Mouse (Mus musculus): ENCODE data around the gene BC029722.

DNA sequence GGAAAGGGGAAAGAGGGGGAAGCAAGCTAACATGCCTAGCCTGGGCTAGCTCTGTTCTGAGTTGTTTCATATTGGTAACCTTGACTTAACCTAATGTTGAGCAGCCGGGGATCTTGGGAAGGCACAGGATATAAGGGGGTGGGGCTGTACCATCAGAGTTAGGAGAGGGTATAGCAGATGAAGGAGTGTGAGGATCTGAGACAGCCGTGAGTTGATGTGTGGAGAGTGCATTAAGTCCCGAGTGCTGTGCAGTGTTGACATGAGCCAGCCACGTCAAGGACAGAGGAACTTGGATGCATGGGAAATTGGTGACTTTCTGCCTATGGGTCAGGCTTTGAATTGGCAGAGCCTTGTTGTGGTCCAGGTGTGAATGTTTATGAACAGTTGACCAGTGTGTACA lies 6.6 kb downstream of the BC029722 start:
- TF ChIP-seq CTCF (conservative IDR thresholded peaks at IDR 0.05; ENCODE audit: low read length) (no peak), POU5F1 (IDR thresholded peaks at IDR 0.05; ENCODE audit: borderline replicate concordance, low read length) (no peak)

All from E14TG2a.4 (cell line).